Mouse (Mus musculus) c-Kit-positive CD71-negative TER-119-negative erythroid progenitor cells, embryonic 14.5 days (primary cell): ENCODE results near the gene Car8.
A peak's percentile ranks its signal among the peaks of the same experiment; 100 is the strongest.

Experiments
- DNase-seq: peaks from one replicate; pipeline ENCODE4 v3.0.0-alpha.2; 2013; ENCODE audit warnings: low read depth

The Car8 gene

GRCm38 (mm10) chr4:8238560-8239305 lies at the start of gene Car8:
Gene Car8 (minus strand): TSS chr4:8239041.
- no peak for DNase-seq

- DNase-seq = peak; percentile 29
Measured at GRCm38 (mm10) chr4:8284934-8285333, 46.1 kb upstream of the Car8 start.

- DNase-seq = no peak
Measured at GRCm38 (mm10) chr4:8278159-8278558, 39.3 kb upstream of the Car8 start.

- DNase-seq = no peak
Measured at GRCm38 (mm10) chr4:8249805-8250204, 11.0 kb upstream of the Car8 start.

GRCm38 (mm10) chr4:8245495-8246063 lies 6.7 kb upstream of the Car8 start:
- DNase-seq = no peak

- no peak for DNase-seq
Measured at GRCm38 (mm10) chr4:8245062-8245461, 6.2 kb upstream of the Car8 start.

- DNase-seq = no peak
Measured at GRCm38 (mm10) chr4:8239699-8240098, 858 bp upstream of the Car8 start.

- no peak for DNase-seq
Measured at GRCm38 (mm10) chr4:8239306-8239670, 447 bp upstream of the Car8 start.

GRCm38 (mm10) chr4:8232393-8233111 lies 6.3 kb downstream of the Car8 start:
- DNase-seq = no peak

- DNase-seq = no peak
Measured at GRCm38 (mm10) chr4:8231291-8231871, 7.5 kb downstream of the Car8 start.

GRCm38 (mm10) chr4:8229661-8230298 lies 9.1 kb downstream of the Car8 start:
- DNase-seq = no peak

GRCm38 (mm10) chr4:8218941-8219340 lies 19.9 kb downstream of the Car8 start:
- DNase-seq = no peak

GRCm38 (mm10) chr4:8218004-8218403 lies 20.8 kb downstream of the Car8 start:
- no peak for DNase-seq

GRCm38 (mm10) chr4:8217272-8217671 lies 21.6 kb downstream of the Car8 start:
- DNase-seq = no peak

GRCm38 (mm10) chr4:8216551-8216950 lies 22.3 kb downstream of the Car8 start:
- DNase-seq = no peak

- DNase-seq = no peak
Measured at GRCm38 (mm10) chr4:8213661-8214060, 25.2 kb downstream of the Car8 start.

GRCm38 (mm10) chr4:8212873-8213569 lies 25.8 kb downstream of the Car8 start:
- DNase-seq = no peak

- no peak for DNase-seq
Measured at GRCm38 (mm10) chr4:8210452-8210851, 28.4 kb downstream of the Car8 start.

GRCm38 (mm10) chr4:8207924-8208323 lies 30.9 kb downstream of the Car8 start:
- no peak for DNase-seq

- DNase-seq = no peak
Measured at GRCm38 (mm10) chr4:8206918-8207573, 31.8 kb downstream of the Car8 start.

GRCm38 (mm10) chr4:8205089-8205649 lies 33.7 kb downstream of the Car8 start:
- DNase-seq = no peak
